Mouse (Mus musculus) embryonic facial prominence, embryonic 13.5 days (tissue): ENCODE measurements at regions not wholly inside any gene's neighbourhood (a gene's known extent, or its start where the extent isn't known, plus 50 kb on each side); places are given as distances from the start of the nearest gene placed in this dataset.

ENCODE experiments used
- ATAC-seq: fragments of 200-750 bp; cut with Nextera tagmentation; 2 replicates; pipeline ENCODE4 v1.8.0; 2017; ENCODE audit warnings: low read depth; ENCODE audit not compliant: insufficient number of reproducible peaks, insufficient read depth, low FRiP score, low TSS enrichment
- H3K27ac ChIP-seq: fragments of 300-500 bp; sonication (generic); 2 replicates; pipeline ENCODE4 v1.5.1; 2015; ENCODE audit warnings: moderate library complexity, mild to moderate bottlenecking, inconsistent platforms
- H3K27me3 ChIP-seq: fragments of 300-500 bp; sonication (generic); 2 replicates; pipeline ENCODE4 v1.6.1; 2015; ENCODE audit warnings: mild to moderate bottlenecking, inconsistent platforms
- H3K36me3 ChIP-seq: fragments of 300-500 bp; sonication (generic); 2 replicates; pipeline ENCODE4 v1.6.1; 2015; ENCODE audit warnings: mild to moderate bottlenecking, inconsistent platforms
- H3K4me1 ChIP-seq: fragments of 300-500 bp; sonication (generic); 2 replicates; pipeline ENCODE4 v1.6.1; 2015; ENCODE audit warnings: inconsistent platforms
- H3K4me2 ChIP-seq: fragments of 300-500 bp; sonication (generic); 2 replicates; pipeline ENCODE4 v1.6.1; 2015; ENCODE audit warnings: moderate library complexity, mild to moderate bottlenecking, inconsistent platforms
- H3K4me3 ChIP-seq: fragments of 300-500 bp; sonication (generic); 2 replicates; pipeline ENCODE4 v1.5.1; 2015; ENCODE audit warnings: mild to moderate bottlenecking, inconsistent platforms
- H3K9ac ChIP-seq: fragments of 300-500 bp; sonication (generic); 2 replicates; pipeline ENCODE4 v1.6.1; 2015; ENCODE audit warnings: mild to moderate bottlenecking, inconsistent platforms
- H3K9me3 ChIP-seq: fragments of 300-500 bp; sonication (generic); 2 replicates; pipeline ENCODE4 v1.6.1; 2016; ENCODE audit warnings: inconsistent platforms
- WGBS: fragments of 180-500 bp; shearing (Covaris S2); methylation state at CpG from one replicate; pipeline ENCODE4 v1.1.7; 2015; ENCODE audit warnings: mixed read lengths; 5-methylcytosine and 5-hydroxymethylcytosine counted together

DNA sequence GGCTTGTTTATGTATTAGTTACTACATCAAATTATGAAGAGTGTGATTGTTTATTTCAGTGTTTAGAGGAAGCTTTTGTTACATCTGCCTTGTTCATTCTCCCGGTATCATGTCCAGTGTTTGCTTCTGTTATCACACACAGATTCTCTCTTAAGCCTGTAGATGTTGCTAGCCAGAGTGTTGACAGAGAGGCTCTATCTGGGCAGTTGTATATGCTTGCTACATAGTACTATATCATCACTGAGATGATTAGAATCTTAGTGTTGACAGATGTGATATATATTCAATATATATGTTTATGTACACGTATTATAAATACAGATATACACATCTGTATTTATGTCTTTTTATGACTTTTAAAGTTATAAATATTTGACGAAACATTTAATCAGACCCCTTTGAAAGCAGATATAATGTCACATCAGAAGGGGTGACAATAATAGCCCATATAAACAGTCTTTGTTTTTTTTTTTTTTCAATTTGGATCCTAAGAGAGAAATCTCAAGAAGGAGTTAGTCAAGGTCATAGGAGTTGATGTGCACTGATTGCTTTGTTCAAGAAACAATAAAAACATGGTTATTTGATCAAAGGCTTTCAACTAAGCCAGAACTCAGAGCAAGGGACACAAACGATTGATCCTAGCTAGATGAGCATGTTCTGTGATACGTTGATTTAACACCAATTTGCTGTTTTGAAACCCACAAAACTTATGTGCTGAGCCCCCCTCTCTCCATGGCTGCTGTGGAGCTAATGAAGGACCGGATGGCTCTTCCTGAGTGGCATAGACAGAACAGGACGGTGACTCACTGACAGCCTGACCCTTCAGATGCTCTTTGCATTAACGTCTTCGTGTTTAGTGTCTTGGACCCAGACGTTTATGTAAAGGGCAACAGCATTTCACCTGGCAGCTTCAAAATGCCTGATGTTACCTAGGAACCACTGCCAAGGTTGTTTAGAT, 352.8 kb upstream of the Arglu1 start:
- 81% methylated on average over 10 of the region's 10 CpGs for WGBS
- H3K4me1 ChIP-seq: no peaks in the 10 kb centered on the region
- no peaks in the 10 kb centered on the region for H3K27me3 ChIP-seq
- H3K4me2 ChIP-seq: no peak overlapping the region
- no peaks in the 10 kb centered on the region for H3K36me3 ChIP-seq
- H3K27ac ChIP-seq: no peak overlapping the region
- no peak overlapping the region for H3K4me3 ChIP-seq
- H3K9me3 ChIP-seq: no peaks in the 10 kb centered on the region
- no peak for ATAC-seq
- no peak overlapping the region for H3K9ac ChIP-seq

DNA sequence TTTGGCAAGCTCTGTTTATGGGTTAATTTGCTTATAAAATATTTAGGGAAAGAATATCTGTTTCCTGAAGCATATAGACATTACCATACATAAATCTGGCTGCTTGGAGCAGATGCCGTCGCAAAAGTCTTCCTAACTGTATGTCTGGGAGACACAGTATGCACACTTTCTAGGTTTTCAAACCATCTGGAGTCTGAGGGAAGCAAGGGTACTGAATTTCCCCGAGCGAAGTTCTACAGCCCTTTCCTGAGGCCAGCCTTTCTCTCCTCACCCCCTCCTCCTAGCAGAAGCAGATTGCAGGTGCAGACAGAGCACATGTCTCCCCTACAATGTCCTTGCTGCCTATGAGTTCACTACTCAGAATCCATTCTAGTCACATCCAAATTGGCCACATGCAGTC, 338.8 kb upstream of the Arglu1 start:
- H3K4me1 ChIP-seq: no peaks in the 10 kb centered on the region
- no peak overlapping the region for H3K4me2 ChIP-seq
- WGBS: 75% methylated on average over 4 of the region's 4 CpGs
- no peak overlapping the region for H3K27ac ChIP-seq
- no peak overlapping the region for H3K4me3 ChIP-seq
- ATAC-seq: no peak
- no peaks in the 10 kb centered on the region for H3K36me3 ChIP-seq
- no peaks in the 10 kb centered on the region for H3K9me3 ChIP-seq
- H3K27me3 ChIP-seq: no peaks in the 10 kb centered on the region; the same call in 1 of the 2 replicates
- H3K9ac ChIP-seq: no peak overlapping the region

GRCm38 (mm10) chr8:9027672-9028071, 337.4 kb upstream of the Arglu1 start:
- Histone ChIP-seq H3K9ac (no peak overlapping the region), H3K36me3 (no peaks in the 10 kb centered on the region), H3K4me2 (no peak overlapping the region), H3K27ac (no peak overlapping the region), H3K4me1 (no peaks in the 10 kb centered on the region), H3K27me3 (no peaks in the 10 kb centered on the region; the same call in 1 of the 2 replicates), H3K4me3 (no peak overlapping the region), H3K9me3 (no peaks in the 10 kb centered on the region)
- WGBS: 71% methylated on average over 4 of the region's 4 CpGs
- no peak for ATAC-seq

GRCm38 (mm10) chr8:9025872-9026271, 335.6 kb upstream of the Arglu1 start:
- Histone ChIP-seq H3K36me3 (no peaks in the 10 kb centered on the region), H3K27ac (no peak overlapping the region), H3K27me3 (no peaks in the 10 kb centered on the region; the same call in 1 of the 2 replicates), H3K9ac (no peak overlapping the region), H3K4me2 (no peak overlapping the region), H3K4me3 (no peak overlapping the region), H3K9me3 (no peaks in the 10 kb centered on the region), H3K4me1 (no peaks in the 10 kb centered on the region)
- ATAC-seq: no peak
- WGBS: 80% methylated on average over 3 of the region's 3 CpGs

- 80% methylated on average over 3 of the region's 3 CpGs for WGBS
Measured at GRCm38 (mm10) chr8:9025378-9025777, 335.1 kb upstream of the Arglu1 start.

DNA sequence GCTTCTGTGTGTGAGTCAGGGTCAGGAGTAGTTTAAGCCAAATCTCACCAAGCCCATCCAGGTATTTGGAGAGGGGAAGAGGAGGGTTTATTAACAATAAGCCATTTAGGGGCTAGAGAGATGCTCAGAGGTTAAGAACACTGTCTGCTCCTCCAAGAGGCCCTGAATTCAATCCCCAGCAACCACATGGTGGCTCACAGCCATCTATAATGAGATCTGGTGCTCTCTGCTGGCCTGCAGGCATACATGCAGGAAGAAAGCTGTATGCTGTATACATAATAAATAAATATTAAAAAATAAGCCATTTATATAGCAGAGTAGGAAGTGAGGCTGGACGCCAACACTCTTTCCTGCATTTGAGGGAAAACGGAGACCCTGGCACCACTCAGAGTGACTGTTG, 330.4 kb upstream of the Arglu1 start:
- ATAC-seq: no peak
- no peak overlapping the region for H3K9ac ChIP-seq
- H3K27me3 ChIP-seq: no peaks in the 10 kb centered on the region
- no peaks in the 10 kb centered on the region for H3K36me3 ChIP-seq
- no peak overlapping the region for H3K27ac ChIP-seq
- H3K4me2 ChIP-seq: no peak overlapping the region
- H3K4me1 ChIP-seq: no peaks in the 10 kb centered on the region
- H3K4me3 ChIP-seq: no peak overlapping the region
- WGBS: 91% methylated on average over 2 of the region's 2 CpGs
- no peaks in the 10 kb centered on the region for H3K9me3 ChIP-seq

More at GRCm38 (mm10) chr8:9025378-9025777, 335.1 kb upstream of the Arglu1 start:
- no peaks in the 10 kb centered on the region; the same call in 1 of the 2 replicates for H3K27me3 ChIP-seq
- H3K36me3 ChIP-seq: no peaks in the 10 kb centered on the region
- H3K9me3 ChIP-seq: no peaks in the 10 kb centered on the region
- H3K4me2 ChIP-seq: no peak overlapping the region
- no peaks in the 10 kb centered on the region for H3K4me1 ChIP-seq
- no peak overlapping the region for H3K27ac ChIP-seq
- H3K4me3 ChIP-seq: no peak overlapping the region
- no peak overlapping the region for H3K9ac ChIP-seq
- ATAC-seq: no peak

GRCm38 (mm10) chr8:9020180-9020579, 329.9 kb upstream of the Arglu1 start:
- Histone ChIP-seq H3K9me3 (no peaks in the 10 kb centered on the region), H3K27ac (no peak overlapping the region), H3K36me3 (no peaks in the 10 kb centered on the region), H3K27me3 (no peaks in the 10 kb centered on the region), H3K4me3 (no peak overlapping the region), H3K9ac (no peak overlapping the region), H3K4me1 (no peaks in the 10 kb centered on the region), H3K4me2 (no peak overlapping the region)
- no peak for ATAC-seq
- WGBS: 84% methylated on average over 3 of the region's 3 CpGs

DNA sequence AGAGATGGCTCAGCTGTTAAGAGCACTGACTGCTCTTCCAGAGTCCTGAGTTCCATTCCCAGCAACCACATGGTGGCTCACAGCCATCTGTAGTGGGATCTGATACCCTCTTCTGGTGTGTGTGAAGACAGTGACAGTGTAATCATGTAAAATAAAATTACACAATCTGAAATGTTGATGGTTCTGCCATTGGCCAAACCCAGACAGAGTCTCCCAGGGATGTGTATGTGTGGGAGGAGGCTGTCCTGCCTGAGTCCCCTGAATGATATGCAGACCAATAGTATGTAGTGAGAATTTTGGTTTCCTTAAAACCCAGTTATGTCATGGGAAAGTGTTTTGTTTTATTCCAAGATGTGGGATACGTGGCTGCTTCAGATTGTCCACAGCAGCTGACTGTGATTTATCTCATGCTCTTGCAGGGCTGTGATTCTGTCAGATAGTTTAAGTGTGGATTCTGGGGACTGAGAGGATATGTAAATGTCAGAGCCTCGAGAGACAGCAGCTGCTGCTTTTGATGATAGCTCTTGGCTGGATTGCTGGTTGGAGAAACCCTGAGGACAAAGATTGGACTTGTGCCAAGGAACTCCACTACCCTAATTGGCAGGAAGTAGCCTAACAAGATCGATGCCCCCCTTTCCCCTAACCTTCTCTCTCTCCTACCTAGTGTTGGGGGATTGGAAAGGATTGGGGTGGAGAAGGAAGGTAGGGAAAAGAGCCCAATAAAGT, 321.6 kb upstream of the Arglu1 start:
- Histone ChIP-seq H3K4me1 (no peaks in the 10 kb centered on the region), H3K4me3 (no peak overlapping the region), H3K9me3 (no peaks in the 10 kb centered on the region), H3K27ac (no peak overlapping the region), H3K27me3 (no peaks in the 10 kb centered on the region), H3K9ac (no peak overlapping the region), H3K36me3 (no peaks in the 10 kb centered on the region), H3K4me2 (no peak overlapping the region)
- WGBS: 50% methylated on average over 3 of the region's 3 CpGs
- no peak for ATAC-seq

DNA sequence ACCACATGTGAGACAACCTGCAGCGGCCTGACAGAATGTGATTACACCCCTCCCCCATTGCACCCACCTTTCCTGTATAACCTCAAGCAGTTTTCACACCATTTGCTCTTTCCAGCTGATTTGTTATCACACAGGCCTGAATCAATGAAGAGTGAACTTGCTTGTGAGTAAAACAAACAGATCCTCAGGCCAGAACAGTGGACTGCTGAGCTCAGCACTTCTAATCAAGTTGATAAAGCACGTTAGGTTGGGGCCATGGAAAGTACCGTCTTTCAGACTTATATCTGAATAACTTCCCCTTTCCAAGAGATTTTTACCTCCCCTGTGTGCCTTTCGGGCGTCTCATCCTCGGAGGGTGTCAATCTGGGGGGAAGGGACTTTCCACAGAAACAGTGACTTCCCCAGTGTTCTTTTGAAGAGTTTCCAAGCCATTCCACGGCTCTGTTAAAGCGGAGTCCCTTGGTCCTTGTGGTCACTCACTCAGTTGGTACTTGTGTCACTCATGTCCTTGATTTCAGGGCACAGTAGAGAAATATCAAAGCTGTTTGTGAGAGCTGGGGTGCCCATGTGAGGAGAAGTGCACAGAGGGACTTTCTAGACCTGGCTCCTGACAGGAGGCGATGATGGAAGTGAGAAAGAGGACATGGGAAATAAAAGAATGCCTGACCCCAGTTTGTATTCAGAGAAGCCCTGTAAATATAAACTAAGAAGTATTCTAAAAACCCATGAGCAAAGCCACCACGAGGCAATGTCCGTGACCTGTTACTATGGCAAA, 317.9 kb upstream of the Arglu1 start:
- Histone ChIP-seq H3K36me3 (no peaks in the 10 kb centered on the region), H3K4me2 (no peak overlapping the region), H3K27me3 (no peaks in the 10 kb centered on the region; the same call in 1 of the 2 replicates), H3K9me3 (no peaks in the 10 kb centered on the region), H3K4me3 (no peak overlapping the region), H3K9ac (no peak overlapping the region), H3K27ac (no peak overlapping the region), H3K4me1 (no peaks in the 10 kb centered on the region)
- 79% methylated on average over 11 of the region's 11 CpGs for WGBS
- no peak for ATAC-seq

GRCm38 (mm10) chr8:8999914-9000313, 309.6 kb upstream of the Arglu1 start:
- peaks cover 10% of the 10 kb centered on the region for H3K27me3 ChIP-seq
- H3K4me3 ChIP-seq: no peak overlapping the region
- H3K4me2 ChIP-seq: no peak overlapping the region
- no peak for ATAC-seq
- no peak overlapping the region for H3K27ac ChIP-seq
- no peaks in the 10 kb centered on the region for H3K9me3 ChIP-seq
- no peaks in the 10 kb centered on the region for H3K36me3 ChIP-seq
- H3K4me1 ChIP-seq: peaks cover 3% of the 10 kb centered on the region
- no peak overlapping the region for H3K9ac ChIP-seq
- WGBS: 77% methylated on average over 5 of the region's 5 CpGs

GRCm38 (mm10) chr8:8997621-8998020, 307.3 kb upstream of the Arglu1 start:
- Histone ChIP-seq H3K9ac (no peak overlapping the region), H3K27ac (no peak overlapping the region), H3K36me3 (no peaks in the 10 kb centered on the region), H3K4me2 (no peak overlapping the region), H3K27me3 (peaks cover 10% of the 10 kb centered on the region; the same call in 1 of the 2 replicates), H3K4me3 (no peak overlapping the region), H3K4me1 (peaks cover 18% of the 10 kb centered on the region), H3K9me3 (no peaks in the 10 kb centered on the region)
- WGBS: 72% methylated on average over 7 of the region's 7 CpGs
- ATAC-seq: no peak
